Mouse (Mus musculus): Measurements from ENCODE around the gene Fchsd2. TPM values are rescaled to one million over a fixed set of nuclear protein-coding genes. Genes with fewer than 3 reads are reported as not detected.

Fchsd2 gene
- polyA plus RNA-seq, 1 experiment from 2014 or later, result 19.0 TPM

GRCm38 (mm10) chr7:101321218-101321827, 228.7 kb downstream of the Fchsd2 start:
- H3K4me1 ChIP-seq, result peaks cover 33% of the 10 kb centered on the region
- WGBS, result under 1% methylated on average over 55 of the region's 61 CpGs
- DNase-seq (ENCODE audit: low spot score), result peak; percentile 55
- peak overlapping the region; percentile 84 for H3K4me3 ChIP-seq
- peak overlapping the region; percentile 83 for H3K27ac ChIP-seq (replicated peaks)
- H3K9me3 ChIP-seq (replicated peaks), result no peaks in the 10 kb centered on the region
- H3K27me3 ChIP-seq (ENCODE audit: low read depth, poor library complexity, severe bottlenecking), result peaks cover 49% of the 10 kb centered on the region
- no peaks in the 10 kb centered on the region for H3K36me3 ChIP-seq

DNA sequence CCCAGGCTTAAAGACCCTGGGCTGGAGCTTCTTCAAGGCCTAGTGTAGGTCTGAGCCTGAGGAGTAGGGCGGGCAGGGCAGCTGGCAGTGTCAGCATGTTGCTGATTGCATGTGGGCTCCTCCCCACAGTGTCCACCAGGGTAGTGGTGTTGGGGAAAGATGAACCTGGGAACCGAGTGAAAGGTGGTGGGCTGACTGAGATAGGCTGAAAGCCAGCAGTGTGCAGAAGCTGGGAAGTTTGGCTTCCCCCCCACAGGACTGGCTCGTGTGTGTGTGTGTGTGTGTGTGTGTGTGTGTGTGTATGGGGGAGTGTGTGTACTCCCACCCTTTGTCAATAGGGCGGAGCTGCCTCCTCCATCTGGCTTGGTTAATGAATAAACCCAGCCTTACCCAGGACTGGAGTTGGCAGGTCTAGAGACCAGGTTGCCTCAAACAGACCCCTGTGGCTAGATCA, 230.5 kb downstream of the Fchsd2 start:
- no peak for DNase-seq (ENCODE audit: low spot score)
- H3K4me1 ChIP-seq, result peaks cover 33% of the 10 kb centered on the region
- 73% methylated on average over 4 of the region's 4 CpGs for WGBS

DNA sequence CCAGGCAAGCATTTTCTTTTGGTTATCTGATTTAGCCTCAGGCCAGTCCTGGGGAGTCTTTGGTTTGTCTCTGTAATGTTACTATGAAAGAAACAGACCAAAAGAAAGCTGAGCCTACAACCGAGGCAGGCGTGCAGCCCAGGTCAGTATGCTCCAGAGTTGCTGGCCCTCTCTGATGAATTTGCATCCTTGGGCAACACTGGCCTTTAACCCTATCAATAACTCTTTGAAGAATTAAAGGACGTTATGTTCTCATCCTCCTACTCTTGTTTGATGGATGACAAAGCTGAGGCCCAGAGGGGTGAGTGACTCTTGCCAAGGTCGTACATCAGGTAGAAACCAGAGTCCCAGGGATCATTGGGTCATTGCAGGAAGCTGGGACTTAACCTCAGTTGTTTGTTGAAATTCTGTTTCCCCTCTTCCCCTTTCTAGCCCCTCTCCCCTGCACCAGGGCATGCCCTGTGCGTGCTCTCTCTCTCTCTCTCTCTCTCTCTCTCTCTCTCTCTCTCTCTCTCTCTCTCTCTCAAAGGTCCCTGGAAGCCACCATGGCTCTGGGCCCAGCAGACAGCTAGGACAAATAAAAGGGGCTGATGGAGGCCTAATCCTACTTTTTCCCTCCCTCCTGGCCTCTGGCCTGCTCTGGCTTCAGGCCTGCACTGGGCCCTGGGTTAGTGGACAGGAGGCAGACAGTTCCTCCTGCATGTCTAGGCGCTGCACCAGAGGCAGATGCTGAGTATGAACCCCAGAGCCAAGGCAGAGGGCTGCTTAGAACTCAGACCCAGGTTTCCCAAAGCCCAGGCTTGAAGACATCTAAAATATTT, 231.7 kb downstream of the Fchsd2 start:
- Histone ChIP-seq H3K4me3 (no peak overlapping the region), H3K27me3 (ENCODE audit: low read depth, poor library complexity, severe bottlenecking) (peaks cover 39% of the 10 kb centered on the region), H3K9me3 (replicated peaks) (no peaks in the 10 kb centered on the region), H3K27ac (replicated peaks) (no peak overlapping the region; the same call in 1 of the 2 replicates), H3K36me3 (no peaks in the 10 kb centered on the region), H3K4me1 (peaks cover 40% of the 10 kb centered on the region)
- no peak for DNase-seq (ENCODE audit: low spot score)
- WGBS, result 76% methylated on average over 6 of the region's 6 CpGs

More for the DNA sequence above, 230.5 kb downstream of the Fchsd2 start:
- Histone ChIP-seq H3K4me3 (no peak overlapping the region), H3K27ac (replicated peaks) (no peak overlapping the region), H3K36me3 (no peaks in the 10 kb centered on the region), H3K27me3 (ENCODE audit: low read depth, poor library complexity, severe bottlenecking) (peaks cover 49% of the 10 kb centered on the region), H3K9me3 (replicated peaks) (no peaks in the 10 kb centered on the region)

DNA sequence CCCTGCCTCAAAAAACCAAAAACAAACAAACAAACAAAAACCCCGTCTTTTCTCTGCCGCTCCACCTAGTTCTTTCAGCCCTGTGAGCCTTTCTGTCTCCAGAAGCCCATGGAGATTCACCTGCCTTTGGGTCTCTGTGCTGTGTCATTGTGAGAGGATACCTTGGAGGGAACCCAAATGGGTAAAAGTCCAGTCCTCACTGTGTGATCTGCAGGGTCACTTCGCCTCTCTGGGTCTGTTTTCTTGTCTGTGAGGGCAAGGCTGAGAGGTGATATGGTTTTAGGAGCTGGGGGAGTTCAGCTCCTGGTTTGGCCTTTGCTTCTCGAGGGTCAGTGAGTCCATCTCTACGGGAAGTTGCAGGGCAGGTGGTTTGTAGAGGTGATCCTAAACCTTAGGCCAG, 233.3 kb downstream of the Fchsd2 start:
- no peak for DNase-seq (ENCODE audit: low spot score)
- H3K9me3 ChIP-seq (replicated peaks), result no peaks in the 10 kb centered on the region
- no peak overlapping the region for H3K4me3 ChIP-seq
- 83% methylated on average over 5 of the region's 5 CpGs for WGBS
- no peaks in the 10 kb centered on the region for H3K36me3 ChIP-seq
- peaks cover 24% of the 10 kb centered on the region for H3K27me3 ChIP-seq (ENCODE audit: low read depth, poor library complexity, severe bottlenecking)
- no peak overlapping the region for H3K27ac ChIP-seq (replicated peaks)
- H3K4me1 ChIP-seq, result peaks cover 37% of the 10 kb centered on the region

- WGBS, result 54% methylated on average over 5 of the region's 5 CpGs
- H3K9me3 ChIP-seq (replicated peaks), result no peaks in the 10 kb centered on the region
- no peak overlapping the region for H3K4me3 ChIP-seq
These were observed 234.6 kb downstream of the Fchsd2 start for GRCm38 (mm10) chr7:101327263-101327662.

GRCm38 (mm10) chr7:101327786-101328185, 235.1 kb downstream of the Fchsd2 start:
- Histone ChIP-seq H3K27ac (replicated peaks) (no peak overlapping the region), H3K27me3 (ENCODE audit: low read depth, poor library complexity, severe bottlenecking) (peaks cover 7% of the 10 kb centered on the region), H3K4me3 (no peak overlapping the region), H3K4me1 (peaks cover 25% of the 10 kb centered on the region), H3K36me3 (no peaks in the 10 kb centered on the region), H3K9me3 (replicated peaks) (no peaks in the 10 kb centered on the region)
- 84% methylated on average over 2 of the region's 2 CpGs for WGBS
- DNase-seq (ENCODE audit: low spot score), result no peak

More at GRCm38 (mm10) chr7:101327263-101327662, 234.6 kb downstream of the Fchsd2 start:
- Histone ChIP-seq H3K36me3 (no peaks in the 10 kb centered on the region), H3K27me3 (ENCODE audit: low read depth, poor library complexity, severe bottlenecking) (peaks cover 12% of the 10 kb centered on the region), H3K27ac (replicated peaks) (no peak overlapping the region), H3K4me1 (peaks cover 27% of the 10 kb centered on the region)
- DNase-seq (ENCODE audit: low spot score), result no peak

DNA sequence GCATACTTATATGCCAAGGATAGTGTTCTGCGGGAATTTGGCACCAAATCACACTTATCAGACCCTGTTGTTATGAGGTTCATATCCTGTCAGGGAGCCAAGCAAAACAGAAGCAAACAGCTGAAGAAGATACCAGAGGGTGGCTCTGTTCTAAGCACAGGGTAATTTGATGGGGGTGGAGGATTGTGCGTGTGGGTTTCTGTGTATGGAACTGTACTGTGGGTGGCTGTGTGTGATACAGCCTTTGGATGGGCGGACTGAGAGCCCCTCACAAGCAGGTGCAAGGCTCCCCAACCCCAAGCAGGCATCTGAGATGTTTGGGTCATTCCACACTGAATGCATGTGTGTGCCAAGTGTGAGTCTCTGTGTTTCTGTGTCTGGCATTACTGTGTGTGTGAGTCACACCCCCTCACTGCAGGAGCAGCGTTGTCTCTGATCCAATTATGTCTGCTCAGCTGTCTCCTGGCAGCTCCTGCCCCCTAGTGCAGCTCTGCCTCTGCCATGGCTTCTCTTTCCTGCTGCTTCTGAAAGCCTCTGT, 236.0 kb downstream of the Fchsd2 start:
- no peak for DNase-seq (ENCODE audit: low spot score)
- H3K36me3 ChIP-seq, result no peaks in the 10 kb centered on the region
- no peaks in the 10 kb centered on the region; the same call in 1 of the 2 replicates for H3K27me3 ChIP-seq (ENCODE audit: low read depth, poor library complexity, severe bottlenecking)
- no peak overlapping the region for H3K27ac ChIP-seq (replicated peaks)
- 69% methylated on average over 4 of the region's 4 CpGs for WGBS
- peaks cover 16% of the 10 kb centered on the region for H3K4me1 ChIP-seq
- no peak overlapping the region for H3K4me3 ChIP-seq
- H3K9me3 ChIP-seq (replicated peaks), result no peaks in the 10 kb centered on the region

DNA sequence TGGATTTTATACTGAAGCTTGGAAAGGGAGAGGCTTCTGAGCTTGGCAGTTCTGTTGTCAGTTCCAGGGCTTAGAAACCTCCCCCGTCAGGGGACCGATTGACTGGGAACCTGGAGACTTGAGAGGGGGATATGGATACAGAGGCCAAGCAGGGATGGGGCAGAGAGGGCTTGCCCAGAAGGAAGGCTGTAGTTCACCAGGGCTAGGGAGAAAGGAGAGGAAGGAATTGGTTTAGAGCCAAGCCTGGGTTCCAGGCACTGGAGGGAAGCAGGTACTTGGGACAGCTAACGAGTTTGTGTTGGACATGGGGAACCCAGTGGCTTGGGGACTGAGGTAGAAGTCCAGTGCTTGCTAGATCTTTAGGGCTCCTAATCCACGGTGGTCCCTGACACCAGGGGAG, 236.9 kb downstream of the Fchsd2 start:
- H3K4me3 ChIP-seq, result no peak overlapping the region
- WGBS, result 76% methylated on average over 4 of the region's 4 CpGs
- H3K9me3 ChIP-seq (replicated peaks), result no peaks in the 10 kb centered on the region
- H3K36me3 ChIP-seq, result no peaks in the 10 kb centered on the region
- H3K27me3 ChIP-seq (ENCODE audit: low read depth, poor library complexity, severe bottlenecking), result no peaks in the 10 kb centered on the region; the same call in 1 of the 2 replicates
- H3K4me1 ChIP-seq, result peaks cover 16% of the 10 kb centered on the region
- peak overlapping the region; percentile 2; the same call in 1 of the 2 replicates for H3K27ac ChIP-seq (replicated peaks)
- DNase-seq (ENCODE audit: low spot score), result no peak

DNA sequence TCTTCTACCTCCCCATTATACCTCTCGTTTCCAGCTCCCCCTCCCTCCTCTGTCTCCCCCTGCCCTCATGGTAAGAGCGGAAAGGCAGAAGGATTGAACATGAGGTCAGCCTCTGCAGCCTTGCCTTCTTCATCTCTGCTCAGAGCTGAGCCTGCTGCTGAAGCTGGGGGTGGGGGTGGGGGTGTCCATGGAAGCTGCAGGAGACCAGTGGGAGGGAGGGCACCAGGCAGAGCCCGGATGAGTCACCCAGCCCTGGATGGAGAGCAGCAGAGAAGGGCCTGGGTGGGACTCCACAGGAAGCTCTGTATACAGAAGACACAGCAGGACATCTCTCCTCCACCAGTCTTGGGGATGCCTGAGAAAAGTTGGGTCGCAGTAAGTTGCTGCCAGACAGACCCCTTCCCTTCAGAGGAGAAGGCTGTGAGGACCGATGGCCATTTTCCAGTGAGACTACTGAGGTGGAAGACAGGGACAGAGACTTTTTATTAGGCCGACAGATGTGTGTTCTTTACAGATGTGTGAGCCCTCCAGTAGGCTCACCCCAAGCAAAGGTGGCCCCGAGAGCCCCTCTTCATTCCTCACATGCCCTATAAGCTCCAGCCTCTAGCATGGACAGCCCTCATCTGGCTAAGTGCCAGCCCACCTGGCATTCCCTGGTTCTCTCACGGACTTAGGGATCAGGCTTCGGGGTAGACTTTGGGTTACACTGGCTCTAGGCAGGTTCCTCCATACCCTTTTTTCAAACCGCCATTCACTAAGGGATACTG, 237.6 kb downstream of the Fchsd2 start:
- H3K27me3 ChIP-seq (ENCODE audit: low read depth, poor library complexity, severe bottlenecking), result no peaks in the 10 kb centered on the region
- no peaks in the 10 kb centered on the region for H3K36me3 ChIP-seq
- WGBS, result 77% methylated on average over 10 of the region's 10 CpGs
- H3K4me1 ChIP-seq, result peaks cover 16% of the 10 kb centered on the region
- peak overlapping the region; percentile 47 for H3K27ac ChIP-seq (replicated peaks)
- no peak overlapping the region for H3K4me3 ChIP-seq
- no peak for DNase-seq (ENCODE audit: low spot score)
- H3K9me3 ChIP-seq (replicated peaks), result no peaks in the 10 kb centered on the region

- Histone ChIP-seq H3K27me3 (ENCODE audit: low read depth, poor library complexity, severe bottlenecking) (no peaks in the 10 kb centered on the region), H3K4me3 (no peak overlapping the region), H3K4me1 (peaks cover 16% of the 10 kb centered on the region), H3K9me3 (replicated peaks) (no peaks in the 10 kb centered on the region), H3K36me3 (no peaks in the 10 kb centered on the region), H3K27ac (replicated peaks) (no peak overlapping the region)
- 88% methylated on average over 4 of the region's 4 CpGs for WGBS
- no peak for DNase-seq (ENCODE audit: low spot score)
These were observed 238.1 kb downstream of the Fchsd2 start for GRCm38 (mm10) chr7:101330841-101331173.

GRCm38 (mm10) chr7:101332045-101332831, 239.6 kb downstream of the Fchsd2 start:
- no peak overlapping the region for H3K4me3 ChIP-seq
- DNase-seq (ENCODE audit: low spot score), result no peak
- peaks cover 16% of the 10 kb centered on the region for H3K4me1 ChIP-seq
- H3K9me3 ChIP-seq (replicated peaks), result no peaks in the 10 kb centered on the region
- no peak overlapping the region for H3K27ac ChIP-seq (replicated peaks)
- WGBS, result 88% methylated on average over 5 of the region's 5 CpGs
- no peaks in the 10 kb centered on the region for H3K27me3 ChIP-seq (ENCODE audit: low read depth, poor library complexity, severe bottlenecking)
- H3K36me3 ChIP-seq, result no peaks in the 10 kb centered on the region
